Mouse (Mus musculus): ENCODE measurements around the gene Acoxl.

Acoxl gene

DNA sequence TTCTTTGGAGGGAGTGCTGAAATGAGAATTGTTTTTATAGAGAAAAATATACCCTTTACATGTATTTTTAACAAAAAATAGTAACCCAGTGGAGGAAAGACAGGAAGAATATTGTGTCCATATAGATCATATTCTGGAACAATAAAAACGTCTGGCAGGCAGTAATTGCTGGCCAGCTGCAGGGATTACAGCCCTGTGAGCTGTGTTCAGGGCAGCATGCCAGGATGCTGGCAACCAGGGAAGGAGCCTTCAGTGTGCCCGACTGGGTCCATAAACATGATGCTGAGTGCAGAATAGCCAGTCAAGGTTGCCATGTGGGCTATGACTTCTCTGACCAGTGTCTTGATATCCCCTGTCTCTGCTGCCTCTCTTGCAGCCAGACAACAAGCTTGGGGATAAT lies 122.5 kb downstream of the Acoxl start:
- DNase-seq: peak; percentile 10

DNA sequence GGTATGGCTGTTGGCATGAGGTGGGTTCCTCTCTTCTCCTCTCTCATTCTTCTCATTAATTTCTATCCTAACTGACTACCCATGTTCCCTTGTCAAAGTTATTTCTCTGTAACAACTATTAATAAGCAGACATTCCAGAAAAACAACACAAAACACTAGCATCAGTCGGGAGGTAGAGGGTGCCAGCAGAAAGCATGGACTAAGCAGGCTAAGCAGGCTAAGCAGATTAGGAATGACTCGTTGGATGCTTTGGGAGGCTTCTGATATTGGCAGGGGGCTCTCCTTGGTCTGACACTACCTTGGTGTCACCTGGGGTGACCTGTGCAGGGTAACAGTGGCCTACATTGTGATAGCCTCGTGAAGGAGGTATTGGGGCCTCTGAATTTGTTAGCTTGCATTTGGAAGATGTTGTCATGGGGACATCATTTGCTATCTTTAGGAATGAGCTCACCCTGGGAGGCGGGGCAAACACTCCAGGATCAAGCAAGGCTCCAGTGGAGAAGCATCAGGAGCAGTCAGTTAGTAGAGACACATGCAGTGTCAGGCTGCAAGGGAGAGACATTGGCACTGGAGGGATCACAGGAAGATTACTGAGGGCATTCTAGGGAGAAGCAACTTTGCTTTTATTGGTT lies 123.2 kb downstream of the Acoxl start:
- no peak for DNase-seq

DNA sequence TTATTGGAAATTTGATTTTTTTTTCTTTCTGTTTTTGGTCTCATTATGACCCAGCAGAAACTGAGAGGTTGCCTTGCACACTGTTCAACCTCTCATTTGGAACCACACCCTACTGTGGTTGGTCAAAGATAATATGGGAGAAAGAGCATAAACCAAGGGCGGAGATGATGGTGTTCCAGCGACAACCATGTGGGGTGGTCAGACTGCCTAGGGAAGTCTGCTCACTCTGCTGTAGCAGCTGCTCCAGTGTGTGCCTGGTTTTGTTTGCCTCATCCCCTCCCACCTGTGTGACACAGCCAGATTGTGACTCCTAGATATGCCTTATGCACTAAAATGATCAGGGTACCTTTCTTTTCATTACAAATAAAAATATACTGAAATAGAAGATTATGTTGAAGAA lies 130.3 kb downstream of the Acoxl start:
- no peak for DNase-seq

DNA sequence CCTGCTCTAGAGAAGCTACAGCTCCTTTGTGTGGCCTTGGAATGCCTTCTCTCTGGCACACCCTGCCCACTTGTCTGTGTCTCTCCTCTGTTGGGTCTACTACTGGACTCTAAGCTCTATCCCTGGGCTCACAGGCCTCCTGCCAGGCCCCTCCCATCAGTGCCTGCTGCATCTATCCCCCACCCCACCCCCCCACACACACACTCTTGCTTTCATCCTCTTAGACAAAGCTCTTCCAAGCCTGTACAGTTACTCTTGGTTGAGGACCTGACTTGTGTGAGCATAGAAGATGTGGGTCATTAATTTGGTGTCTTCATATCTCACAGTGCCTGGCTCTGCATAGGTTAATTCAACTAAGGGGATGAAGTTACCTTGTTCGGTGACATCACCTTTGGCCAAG lies 137.6 kb downstream of the Acoxl start:
- DNase-seq: no peak

DNA sequence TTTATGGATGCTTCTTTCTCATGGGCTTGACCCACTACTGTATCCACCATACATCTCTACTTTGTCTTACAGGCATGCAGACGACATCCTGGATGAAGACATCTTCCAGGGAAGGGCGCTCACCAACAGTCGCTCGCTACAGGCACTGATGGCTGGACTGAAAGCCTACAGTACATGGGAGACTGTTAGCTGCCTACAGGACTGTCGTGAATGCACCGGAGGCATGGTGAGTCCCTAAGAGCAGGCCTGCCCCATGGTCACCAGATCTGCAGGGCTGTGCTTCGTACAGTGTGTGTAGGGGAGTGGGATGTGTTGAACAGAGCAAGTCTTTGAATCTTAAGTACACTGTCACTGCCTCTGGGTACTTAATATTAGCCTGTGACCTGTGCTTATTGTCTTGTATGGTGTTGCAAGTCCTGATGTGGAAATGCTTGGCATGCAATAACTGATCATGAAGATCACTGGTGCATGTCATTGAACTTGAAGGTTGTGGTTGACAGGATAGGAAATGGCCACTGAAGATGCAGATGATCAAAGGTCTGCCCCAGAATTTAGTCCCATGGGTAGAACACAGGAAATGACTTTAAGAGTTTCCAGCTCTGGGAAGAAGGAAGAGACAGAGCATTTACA lies 140.0 kb downstream of the Acoxl start:
- DNase-seq: no peak

DNA sequence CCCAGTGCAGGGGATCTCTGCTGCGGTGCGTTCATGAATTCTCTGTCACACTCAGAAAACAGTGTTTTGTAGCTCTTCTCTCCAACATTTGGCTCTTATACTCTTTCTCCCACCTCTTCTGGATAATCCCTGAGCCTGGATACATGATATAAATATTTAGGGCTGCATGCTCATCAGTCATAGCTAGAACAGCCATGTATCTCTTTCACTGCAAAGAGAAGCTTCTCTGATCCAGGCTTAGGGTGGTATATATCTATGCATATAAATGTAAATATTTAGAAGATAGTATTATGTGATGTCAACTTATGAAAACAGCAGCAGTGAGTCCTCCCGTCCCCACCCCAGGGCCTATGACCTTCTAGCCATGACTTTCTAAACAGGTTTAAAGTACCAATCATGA lies 143.9 kb downstream of the Acoxl start:
- no peak for DNase-seq

DNA sequence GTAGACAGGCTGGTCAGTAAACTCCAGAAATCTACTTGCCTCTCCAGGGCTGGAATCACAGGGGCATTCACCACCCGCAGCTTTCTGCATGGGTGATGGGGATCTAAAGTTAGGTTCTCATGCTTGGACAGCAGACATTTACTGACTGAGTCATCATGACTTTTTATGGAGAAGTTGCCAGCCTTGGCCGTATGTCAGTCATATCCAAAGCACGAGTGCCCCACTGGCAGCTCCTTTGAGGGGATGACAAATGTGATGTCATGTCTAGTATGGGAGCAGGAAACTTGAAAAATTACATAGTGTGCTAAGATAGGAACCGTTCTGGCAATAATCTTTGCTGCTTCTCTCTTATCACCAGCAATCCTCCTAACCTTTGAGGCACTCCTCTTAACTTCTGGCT lies 144.6 kb downstream of the Acoxl start:
- DNase-seq: no peak

DNA sequence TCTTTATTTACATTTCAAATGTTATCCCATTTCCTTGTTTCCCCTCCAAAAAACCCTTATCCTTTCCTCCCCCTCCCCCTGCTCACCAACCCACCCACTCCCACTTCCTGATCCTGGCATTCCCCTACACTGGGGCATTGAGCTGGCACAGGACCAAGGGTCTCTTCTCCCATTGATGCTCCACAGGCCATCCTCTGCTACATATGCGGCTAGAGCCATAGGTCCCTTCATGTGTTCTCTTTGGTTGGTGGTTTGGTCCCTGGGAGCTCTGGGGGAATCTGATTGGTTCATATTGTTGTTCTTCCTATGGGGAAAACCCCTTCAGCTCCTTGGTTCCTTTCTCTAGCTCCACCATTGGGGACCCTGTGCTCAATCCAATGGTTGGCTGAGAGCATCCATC lies 145.3 kb downstream of the Acoxl start:
- no peak for DNase-seq

DNA sequence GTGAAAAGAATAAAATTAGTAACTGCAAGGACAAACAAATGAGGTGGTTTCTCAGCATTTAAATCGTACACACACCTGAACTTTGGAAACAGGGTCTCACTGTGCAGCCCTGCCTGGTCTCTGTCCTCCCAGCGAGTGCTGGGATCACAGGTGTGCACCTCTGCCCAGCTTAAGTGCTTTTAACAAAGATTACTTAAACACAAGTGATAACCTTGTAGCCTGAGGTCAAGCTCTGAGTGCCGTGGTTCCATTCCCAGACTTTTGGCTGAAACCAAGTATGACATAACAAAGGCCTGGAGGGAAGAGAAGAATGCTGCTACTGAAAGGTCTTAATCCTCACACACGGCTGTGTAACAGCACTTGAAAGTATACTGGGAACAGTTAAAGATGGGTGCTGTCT lies 149.0 kb downstream of the Acoxl start:
- DNase-seq: no peak

DNA sequence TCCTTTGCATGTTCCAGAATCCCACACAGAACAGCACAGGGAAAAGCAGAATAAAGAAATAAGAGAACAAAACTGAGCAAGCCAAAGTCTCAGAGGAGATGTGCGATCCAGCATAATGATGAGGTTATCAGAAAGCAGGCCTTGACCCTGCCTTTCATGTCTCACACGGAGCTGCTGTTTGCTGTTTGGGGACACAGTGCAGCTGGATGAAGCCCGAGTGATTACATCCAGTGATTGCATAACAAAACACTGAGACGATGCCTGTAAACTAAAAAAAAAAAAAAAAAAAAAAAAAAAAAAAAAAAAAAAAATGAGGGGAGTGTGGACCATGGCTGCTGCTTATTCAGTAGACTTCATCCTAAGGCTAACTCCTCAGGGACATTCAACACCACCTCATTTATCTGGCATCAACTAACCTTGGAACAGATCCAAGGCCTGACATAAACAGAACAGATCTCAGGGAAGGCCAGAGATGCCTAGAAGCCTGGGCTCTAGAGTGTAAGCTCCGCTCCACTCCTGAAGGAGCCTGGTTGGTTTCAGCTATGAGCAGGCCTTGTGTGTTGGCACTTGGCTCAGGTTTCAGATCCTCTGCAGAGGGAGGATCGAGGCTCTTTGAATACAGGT lies 152.3 kb downstream of the Acoxl start:
- DNase-seq: no peak

DNA sequence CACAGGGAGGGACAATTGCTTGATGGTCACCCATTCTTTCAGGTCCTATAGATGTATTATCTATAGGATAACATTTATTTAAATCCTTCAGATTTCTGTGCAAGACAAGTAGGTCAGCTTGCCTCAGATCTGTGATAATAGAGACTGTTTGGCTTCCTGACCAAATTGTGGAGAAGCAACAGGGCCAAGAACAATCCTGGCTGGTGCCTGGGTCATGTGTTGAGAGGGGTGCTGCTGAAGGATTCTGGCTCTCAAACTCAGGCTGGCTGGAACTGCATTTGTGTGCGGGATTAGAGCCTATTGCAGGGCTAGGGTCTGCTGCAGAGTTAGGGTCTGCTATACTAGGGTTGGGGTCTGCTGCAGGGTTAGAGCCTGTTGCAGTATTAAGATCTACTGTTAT lies 153.0 kb downstream of the Acoxl start:
- no peak for DNase-seq

DNA sequence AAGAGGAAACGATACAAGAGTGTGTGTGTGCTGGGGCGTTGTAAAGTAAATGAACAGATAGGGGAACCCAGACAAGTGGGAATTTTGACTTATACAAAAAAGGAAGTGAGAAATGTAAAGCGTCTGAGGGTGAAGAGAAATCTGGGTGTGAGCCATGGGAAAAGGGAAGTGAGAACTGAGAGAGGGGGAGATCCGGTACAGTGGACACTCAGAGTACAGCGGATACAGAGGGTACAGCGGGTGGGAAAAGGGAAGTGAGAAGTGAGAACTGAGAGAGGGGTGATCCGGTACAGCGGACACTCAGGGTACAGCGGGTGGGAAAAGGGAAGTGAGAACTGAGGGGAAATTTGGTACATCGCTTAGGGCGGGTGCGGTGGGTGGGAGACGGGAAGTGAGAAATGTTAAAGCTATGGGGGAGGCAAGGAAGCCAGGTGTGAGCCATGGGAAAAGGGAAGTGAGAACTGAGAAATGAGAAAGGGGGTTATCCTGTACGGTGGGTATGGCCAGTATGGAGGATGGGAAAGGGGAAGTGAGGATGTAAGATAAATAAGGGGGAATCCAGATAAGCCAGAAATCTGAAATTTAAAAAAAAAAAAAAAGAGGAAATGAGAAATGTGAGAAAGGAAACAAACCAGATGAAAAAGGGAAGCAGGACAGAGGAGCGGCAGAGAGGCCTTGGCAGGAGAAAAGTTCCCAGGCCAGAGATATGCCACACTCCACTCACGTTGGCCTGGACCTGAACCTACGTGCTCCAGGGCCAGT lies 170.2 kb downstream of the Acoxl start:
- DNase-seq: no peak

DNA sequence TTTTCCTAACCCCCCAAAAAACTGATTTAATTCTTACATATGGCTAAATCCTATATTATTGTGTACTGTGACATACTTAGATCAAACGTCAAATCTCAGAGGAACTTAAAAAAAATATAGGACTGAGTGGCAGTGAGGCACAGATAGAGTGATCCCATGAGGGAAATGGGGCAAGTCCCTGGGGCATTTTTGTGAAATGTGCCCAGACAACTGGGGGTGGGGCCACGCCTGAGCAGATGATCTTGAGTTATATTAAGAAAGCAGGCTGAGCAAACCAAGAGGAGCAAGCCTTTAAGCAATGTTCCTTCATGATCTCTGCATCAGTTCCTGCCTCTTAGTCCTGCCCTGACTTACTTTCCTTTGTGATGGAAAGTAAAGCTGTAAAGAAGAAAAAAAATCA lies 175.9 kb downstream of the Acoxl start:
- DNase-seq: no peak

DNA sequence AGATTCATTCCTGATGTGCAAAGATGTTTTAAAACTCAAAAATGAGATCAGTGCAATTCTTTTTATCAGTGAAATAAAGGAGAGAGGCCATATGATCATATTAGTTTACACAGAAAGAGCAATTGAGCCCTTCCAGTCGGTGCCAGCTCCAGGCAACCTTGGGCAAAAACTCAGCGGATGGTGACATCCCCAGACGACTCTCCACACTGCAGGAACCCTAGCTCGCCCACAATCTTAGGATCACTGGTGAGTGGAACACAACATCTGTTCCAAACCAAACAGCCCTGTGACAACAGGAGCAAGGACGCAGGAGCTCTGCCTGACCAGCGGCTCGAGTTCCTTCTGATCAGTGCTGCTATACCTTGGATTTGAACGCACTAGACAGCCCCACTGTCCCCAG lies 176.9 kb downstream of the Acoxl start:
- no peak for DNase-seq

DNA sequence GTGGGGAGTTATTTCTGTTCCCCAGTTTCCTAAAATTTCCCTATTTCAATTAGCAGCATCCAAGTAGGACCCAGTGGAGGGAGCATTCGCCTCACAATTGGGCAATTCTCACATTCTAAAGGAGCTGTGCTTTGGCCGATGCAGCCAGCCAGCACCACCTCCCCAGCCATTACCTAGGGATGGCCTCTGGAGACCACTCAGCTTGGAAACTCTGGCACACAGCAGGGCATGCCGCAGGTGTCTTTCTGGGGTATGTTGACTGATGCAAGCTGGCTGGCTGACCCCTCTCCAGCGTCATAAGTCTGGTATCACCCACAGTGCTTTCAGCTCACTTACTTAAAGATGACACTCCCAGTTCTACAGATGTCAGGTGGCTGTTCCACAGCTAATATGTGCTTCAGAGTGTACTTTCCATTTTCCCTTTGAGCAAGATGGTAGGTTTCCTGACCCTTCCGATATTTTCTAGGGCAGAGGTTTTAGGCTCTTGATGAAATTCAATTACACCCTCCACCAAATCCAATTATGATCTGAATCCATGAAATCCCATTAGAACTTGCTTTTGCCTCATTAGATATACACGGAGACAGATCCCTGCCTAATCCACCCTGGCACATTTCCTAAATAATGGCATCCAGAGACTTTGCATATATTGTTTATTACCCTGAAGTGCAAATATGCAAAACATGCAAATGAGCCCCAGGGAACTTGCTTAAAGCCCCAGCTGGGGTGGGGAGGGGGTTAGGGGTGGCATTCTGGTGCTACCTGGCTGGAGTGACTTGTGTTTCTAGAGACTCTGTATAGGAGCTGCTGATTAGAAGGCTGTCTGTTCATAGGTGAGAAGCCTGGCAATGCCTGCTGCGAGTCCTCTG lies 181.6 kb downstream of the Acoxl start:
- DNase-seq: no peak

DNA sequence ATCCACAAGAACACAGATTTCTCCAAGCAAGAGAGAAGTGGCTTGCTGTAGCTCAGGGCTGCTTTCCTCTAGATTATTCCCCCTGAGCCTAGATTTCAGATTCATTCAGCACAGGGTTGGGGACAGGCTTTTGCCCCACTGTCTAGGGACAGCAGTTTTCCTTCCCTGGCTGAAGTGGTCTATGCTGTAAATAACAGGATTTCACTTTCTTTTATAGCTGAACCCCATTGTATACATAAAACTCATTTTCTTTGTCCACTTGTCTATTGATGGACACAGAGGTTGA lies 182.2 kb downstream of the Acoxl start:
- no peak for DNase-seq

DNA sequence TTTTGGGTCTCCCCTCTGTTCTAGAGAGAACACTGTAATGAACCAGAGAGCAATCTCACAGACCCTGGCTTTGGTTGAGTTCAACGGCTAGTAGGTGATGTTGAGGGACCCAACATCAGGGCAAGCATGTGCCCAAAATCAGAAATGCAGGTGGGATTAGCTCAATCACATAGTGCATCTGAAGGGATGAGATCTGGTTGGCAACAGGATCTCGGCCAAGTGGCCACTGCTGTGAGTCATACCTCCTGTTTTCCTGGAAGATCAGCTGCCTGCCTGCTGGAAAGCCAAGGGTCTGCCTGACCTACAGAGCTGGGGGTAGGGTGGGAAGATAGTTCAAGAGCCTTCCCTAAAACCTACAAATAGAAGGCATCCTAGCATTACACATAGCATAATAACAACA lies 185.2 kb downstream of the Acoxl start:
- DNase-seq: no peak

DNA sequence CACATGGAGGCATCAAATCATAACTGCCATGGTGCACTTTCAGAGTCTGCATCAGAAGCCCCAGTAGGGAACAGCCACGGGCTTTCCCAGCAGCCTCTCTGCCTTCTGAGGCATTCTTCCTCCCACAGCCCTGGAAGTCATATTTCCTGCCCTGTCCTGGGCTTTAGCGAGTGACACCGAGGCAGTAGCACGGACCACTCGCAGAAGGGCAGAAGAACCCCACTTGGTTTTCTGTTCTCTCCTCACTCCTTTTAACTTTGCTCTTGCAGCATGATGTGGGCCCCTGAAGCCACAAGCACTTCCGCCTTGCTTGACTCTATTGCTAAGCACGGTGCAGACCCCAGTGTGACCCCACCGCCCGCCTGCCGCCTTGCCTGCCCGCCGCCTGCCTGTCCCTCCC lies 189.0 kb downstream of the Acoxl start:
- DNase-seq: no peak

DNA sequence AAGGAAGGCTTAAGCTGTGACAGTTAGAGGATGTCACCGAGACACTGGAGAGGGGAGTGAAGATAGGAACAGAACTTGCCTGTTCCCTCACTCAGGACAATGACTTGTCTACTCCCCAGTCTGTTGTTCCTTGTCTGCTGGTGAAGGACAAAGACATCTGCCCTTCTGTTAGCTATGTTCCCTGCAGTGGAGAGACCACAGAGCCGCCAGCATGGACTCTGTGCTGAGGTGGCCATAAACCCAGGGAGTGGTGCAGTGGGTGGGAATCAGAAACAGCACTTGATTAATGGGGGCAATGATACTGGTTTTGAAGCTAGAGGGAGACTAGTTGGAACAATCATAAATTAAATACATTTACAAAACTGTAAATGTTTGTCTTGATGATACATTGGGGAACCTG lies 191.3 kb downstream of the Acoxl start:
- no peak for DNase-seq

DNA sequence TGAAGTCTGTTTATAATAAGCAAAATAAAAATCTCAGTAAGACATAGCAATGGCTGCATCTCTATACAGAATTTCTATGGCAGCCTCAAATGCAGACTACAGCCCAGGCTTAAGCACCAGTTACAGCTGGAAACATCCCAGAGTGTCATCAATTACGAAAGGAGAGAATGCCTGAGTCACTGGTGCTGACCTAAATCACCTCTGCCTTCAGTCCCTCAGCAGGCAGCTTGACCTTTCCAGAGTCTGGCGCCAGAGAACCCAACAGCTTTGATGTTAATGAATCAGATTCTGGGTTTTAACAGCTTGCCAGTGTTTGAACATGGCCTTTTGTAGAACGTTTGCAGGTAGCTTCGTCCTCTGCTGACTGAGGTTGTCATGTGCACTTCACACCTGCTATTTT lies 193.4 kb downstream of the Acoxl start:
- DNase-seq: no peak

DNA sequence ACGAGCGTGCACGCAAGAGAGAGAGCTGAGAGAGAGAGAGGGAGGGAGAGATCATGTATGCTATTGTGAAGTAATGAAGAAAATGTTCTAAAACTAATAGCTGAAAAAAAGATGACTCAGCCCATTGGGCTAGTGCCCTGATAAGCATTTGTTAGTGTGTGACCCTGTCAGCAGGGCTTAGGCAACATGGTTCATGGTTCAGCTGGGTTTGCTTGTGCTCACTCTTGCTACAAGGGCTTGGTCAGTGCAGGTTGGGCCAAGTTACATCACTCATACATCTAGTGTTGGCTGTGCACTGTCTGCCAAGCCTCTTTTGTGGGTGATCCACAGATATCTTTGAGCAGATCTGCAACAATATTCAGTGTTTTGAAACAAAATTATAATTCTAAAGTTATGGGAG lies 194.8 kb downstream of the Acoxl start:
- no peak for DNase-seq

DNA sequence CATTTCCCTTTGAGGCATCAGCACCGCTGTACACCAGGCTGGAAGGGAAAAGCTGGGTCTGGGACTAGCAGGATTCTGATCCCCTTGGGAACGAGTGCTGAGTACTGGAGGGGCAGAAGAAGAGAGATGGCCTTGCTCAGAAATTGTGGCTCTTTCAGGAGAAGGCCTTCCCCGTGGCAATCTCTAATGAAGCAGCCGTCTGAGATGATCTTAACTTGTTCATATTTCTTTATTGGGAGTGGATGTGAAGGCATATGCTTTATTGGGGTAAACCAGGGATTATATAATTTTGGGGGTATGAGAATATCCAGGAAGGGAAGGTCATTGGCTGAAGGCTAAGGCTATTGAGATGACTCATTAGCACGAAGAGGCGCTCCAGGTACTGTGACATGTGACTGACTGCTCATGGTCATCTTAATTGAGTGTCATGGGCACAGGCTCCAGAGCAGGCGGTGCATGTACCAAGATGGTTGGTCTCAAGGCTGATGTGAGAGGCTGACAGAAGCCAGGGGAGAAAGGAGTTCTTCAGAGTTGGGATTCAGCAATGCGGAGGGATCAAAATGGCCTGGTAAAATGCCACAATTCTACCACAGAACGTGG lies 195.5 kb downstream of the Acoxl start:
- no peak for DNase-seq
